Mouse (Mus musculus) bone marrow macrophage, adult 2 months (primary cell): ENCODE results near the gene BC025920.

Source experiments
- CTCF ChIP-seq: IDR thresholded peaks from 2 replicates; pipeline ENCODE4 v1.5.1; 2012; ENCODE audit warnings: low read depth, mild to moderate bottlenecking, low read length, moderate library complexity
- POLR2A ChIP-seq: IDR thresholded peaks from 2 replicates; pipeline ENCODE4 v1.6.1; 2012; ENCODE audit warnings: mild to moderate bottlenecking, low read depth, low read length, borderline replicate concordance

DNA sequence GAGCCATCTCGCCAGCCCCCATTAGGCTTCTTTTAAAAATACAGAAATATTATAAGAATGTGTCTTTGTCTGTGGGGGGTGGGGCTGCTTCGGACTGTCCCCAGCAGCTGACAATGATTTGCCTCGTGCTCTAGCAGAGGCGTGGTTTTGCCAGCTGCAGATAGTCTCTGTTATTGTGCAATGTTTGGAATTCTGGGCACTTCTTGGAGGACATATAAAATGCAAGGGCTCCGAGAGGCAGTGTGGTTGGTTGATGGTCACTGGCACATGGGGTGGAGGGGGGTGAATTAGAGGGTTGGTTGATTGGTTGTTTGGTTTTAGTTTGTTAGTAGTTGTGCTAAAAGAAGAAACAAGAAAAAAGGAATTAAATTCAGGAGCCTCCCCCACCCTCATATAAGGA, 13.9 kb downstream of the BC025920 start:
- TF ChIP-seq CTCF = no peak
- no peak for TF ChIP-seq POLR2A
